Mouse (Mus musculus) adipocyte (in vitro differentiated cells): ENCODE measurements around the gene Setdb1.

Source experiments
- DNase-seq: peaks from one replicate; pipeline ENCODE4 v3.0.0-alpha.2; 2016; ENCODE audit warnings: low spot score

Setdb1 gene

DNA sequence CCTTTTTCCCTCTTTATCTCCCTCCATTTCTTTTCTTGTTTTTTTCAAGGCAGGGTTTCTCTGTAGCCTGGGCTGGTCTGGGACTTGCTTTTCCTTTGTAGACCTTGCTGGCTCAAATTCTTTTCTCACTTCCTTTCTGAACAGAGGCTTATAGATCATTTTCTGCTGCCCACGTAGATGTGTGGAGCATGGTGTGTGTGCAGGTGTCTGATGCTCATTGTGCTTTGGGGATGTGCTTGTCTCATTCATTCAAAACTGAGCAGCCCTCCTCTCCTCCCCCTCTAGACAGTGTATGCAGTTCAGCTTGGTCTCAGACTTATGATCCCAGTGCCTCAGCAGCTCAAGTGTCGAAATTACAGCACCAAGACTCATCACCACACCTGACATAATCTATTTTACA lies 37.9 kb downstream of the Setdb1 start:
- no peak for DNase-seq

- DNase-seq, result peak; percentile 74
Measured at GRCm38 (mm10) chr3:95318548-95318947, 38.5 kb downstream of the Setdb1 start.

DNA sequence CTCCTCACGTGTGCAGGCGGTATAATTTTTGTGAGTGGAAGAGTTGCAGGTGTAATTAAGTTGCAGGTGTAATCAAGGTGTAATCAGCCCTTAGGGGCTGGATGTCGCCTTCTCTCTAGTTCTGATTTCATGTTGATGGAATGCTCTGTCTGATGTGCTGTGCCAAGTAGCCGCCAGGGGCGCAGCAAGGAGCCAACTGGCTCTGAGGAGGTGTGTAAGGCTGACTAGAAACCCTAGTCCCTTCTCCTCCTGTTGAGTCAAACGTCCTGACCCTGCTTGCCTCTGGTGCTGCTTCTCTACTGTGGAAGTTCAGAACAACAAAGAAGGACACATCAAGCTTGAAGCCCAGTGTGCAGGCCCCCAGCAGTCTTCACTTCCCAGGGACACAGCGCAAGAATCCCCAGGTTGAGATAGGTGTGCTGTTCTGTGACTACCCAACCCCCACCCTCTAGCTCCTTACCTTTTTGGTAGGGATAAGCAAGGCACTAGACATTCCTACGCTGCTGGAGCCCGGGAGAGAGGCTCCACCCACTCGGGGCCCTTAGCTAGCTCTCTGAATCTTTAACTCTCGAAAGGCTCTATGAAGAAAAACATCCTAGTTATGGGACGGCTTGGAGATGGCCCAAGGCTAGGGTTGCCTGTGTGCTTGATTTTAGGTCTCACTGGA lies 39.5 kb downstream of the Setdb1 start:
- peak; percentile 69 for DNase-seq

DNA sequence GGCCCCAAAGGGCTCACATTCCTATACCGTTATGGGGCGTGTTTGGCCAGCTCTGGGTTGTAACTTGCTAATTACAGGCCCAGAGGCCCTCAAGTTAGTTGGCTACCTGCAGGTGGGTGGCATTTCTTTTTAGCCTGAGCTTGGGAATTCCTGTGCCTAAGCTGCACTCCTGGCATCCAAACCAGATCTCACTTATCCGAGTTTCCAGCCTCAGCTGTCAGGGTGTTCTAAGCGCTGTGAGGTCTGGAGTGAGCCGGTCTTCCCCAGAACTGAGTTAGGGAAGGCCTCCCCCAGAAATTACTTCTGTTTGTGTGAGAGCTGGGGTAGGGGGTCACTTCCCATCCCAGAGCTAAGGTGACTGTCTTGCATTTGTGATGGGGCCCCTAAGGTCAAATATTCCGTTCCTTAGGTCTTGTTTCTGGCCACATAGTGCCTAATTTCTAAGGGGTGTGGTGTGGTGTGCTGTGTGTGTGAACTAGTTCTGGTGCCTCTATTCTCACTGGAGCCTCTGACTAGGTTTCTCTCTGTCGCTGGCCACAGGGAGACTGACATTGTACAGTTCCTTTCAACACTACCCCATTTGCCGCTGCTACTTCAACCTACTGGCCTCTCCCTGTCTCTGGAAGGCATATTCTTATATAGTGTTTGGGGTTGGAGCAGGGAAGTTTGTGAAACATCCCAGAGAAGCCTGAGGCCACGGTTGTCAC lies 41.0 kb downstream of the Setdb1 start:
- DNase-seq, result peak; percentile 73

DNA sequence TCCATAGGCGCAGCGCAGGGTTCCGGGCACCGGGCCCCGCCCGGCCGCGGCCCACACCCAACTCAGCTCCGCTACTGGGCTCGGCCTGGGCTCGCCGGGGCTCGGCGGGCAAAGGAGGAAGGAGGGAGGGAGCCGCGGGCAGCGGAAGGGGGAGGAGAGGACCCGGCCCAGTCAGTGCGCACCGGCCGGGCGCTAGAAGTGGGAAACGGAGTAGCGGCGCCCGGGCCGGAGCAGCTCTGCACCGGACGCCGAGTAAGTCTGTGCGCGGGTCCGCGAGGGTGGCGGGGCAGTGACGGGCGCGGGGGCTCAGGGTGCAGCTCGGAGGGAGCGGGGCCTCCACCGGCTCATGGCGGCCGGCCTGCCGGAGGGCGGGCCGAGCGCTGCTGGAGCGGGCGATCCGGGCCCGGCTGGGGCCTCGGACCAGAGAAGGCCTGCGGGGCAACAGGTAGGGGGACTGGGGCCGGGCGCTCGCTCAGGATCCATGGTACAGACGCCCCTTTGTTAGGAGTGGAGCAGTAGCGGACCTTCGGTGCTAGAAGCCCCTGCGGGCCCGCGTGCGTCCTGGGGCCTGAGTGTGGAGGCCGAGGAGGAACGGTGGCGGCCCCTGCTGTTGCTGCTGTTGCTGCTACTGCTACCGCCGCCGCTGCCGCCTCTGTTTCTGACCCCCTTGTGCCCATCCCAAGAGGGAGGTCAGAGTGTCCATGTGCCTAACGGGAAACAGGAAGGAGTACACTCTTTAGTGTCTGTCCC lies 41.7 kb downstream of the Setdb1 start:
- peak; percentile 86 for DNase-seq

- peak; percentile 51 for DNase-seq
Measured at GRCm38 (mm10) chr3:95314486-95315093, 42.4 kb downstream of the Setdb1 start, which contains the start of gene Cers2. Gene Cers2 (plus strand): TSS chr3:95314791.

GRCm38 (mm10) chr3:95314075-95314474 lies 42.9 kb downstream of the Setdb1 start:
- no peak for DNase-seq

GRCm38 (mm10) chr3:95313476-95313875 lies 43.5 kb downstream of the Setdb1 start:
- no peak for DNase-seq

DNA sequence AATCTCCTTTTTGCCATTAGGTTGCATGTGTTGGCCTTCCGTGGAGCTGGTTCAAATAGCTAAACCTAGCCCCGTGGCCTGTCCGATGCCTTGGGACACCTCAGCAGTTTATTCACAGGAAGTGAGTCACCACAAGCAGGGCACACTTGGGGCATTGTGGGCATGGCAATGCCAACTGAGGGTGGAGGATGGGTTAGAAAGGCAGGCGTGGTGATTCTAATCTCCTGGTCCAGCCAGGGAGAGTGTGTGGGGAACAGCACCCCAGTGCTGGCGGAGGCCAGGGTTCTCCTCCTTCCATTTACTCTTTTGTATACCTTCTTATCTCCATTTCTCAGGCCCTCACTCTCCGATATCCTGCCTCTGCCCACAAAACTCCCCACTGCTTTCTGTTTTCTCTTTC lies 44.4 kb downstream of the Setdb1 start:
- peak; percentile 63 for DNase-seq

DNA sequence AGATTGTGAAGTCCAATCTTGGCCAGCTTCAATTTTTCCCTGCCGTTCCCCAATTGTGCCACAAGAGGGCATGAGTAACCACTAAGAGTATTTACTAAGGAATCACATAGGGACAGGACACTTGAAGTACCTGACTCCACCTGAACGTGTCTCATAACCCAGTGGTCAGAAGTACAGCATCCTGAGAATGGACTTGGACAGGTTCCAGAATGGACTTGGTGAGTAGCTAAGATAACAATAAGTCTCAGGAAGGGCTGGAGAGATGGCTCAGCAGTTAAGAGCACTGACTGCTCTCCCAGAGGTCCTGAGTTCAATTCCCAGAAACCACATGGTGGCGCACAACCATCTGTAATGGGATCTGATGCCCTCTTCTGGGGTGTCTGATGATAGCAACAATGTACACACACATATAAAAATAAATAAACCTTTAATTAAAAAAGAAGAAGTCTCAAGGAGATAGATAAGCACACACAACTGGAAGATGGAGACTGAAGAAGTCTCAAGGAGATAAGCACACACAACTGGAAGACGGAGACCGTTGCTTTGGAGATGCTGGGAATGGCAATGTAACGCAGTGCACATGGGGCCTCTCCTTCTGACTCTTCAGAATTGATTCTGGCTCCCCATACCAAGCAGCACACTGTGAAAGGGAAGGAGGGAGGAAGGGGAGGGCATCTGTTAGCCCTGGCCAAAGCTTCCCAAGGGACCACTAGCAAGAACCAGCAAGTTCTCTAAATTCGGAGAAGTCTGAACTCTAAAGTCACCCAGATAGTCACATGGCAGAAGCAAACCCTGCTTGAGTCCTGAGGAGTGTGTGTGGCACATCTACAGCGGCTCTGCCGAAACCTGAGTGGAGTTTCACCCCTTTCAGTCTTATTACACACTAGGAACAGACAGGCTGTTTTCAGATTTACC lies 45.8 kb downstream of the Setdb1 start:
- DNase-seq, result peak; percentile 82

- no peak for DNase-seq
Measured at GRCm38 (mm10) chr3:95310496-95310895, 46.5 kb downstream of the Setdb1 start.

DNA sequence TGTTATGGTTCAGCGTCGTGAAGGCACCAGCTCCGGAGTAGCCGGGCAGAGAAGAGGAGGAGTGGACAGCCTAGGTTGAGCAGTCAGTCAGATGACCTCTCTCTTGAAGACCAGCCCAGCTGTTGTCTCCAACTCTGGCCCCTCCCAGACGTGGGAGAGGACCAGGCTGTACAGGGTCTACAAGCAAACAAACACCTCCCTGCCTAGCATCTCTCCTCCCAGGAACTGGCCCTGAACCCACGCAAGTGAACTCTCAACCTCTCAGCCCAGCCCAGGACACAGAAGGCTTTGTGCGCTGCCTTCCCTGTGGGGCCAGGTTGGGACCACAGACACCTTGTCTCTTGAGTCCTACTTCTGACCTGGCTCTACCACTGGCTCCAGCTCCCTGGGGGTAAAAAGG lies 49.9 kb downstream of the Setdb1 start, which contains the start of gene Anxa9:
Gene Anxa9, minus strand, starts transcription at position 77 of the 400 bp plus-strand sequence.
- DNase-seq, result no peak

DNA sequence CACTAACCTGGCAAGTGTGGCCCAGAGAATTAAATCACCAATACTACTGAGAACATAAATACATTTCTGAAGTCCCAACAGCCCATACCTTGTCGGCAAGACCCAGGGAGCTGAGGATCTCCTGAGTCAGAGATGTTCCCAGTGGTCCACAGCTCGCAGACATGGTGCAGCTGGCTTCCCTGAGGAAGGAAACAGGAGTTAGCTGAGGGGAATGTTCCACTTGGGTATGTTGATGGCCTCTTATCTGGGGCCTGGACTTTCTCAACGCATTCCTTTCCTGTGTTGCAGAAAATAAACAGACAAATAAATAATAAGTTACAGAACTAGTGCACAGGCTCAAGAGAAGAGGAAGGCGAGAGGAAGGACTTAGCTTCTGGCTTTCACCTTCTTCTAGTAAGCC lies 50.8 kb downstream of the Setdb1 start:
- DNase-seq, result no peak

GRCm38 (mm10) chr3:95301204-95301796 lies 55.7 kb downstream of the Setdb1 start:
- DNase-seq, result no peak

DNA sequence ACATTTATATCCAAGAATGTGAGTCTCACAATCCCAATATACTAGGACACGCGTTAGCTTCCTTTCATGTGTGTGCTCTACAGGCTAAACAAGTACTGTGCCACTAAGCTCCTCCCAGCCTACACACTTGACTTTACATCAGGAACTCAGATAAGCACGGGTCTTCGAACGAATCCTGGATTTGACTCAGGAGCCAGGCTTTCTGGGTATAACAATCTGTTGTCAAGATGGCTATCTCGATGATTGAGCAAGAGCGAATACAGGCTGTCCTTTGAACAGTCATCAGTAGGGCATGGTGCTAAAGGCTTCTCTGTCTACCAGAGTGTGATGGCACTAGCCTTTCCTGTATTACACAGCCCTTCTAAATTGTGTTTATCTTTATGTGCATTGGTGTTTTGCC lies 59.0 kb downstream of the Setdb1 start:
- peak; percentile 51 for DNase-seq

DNA sequence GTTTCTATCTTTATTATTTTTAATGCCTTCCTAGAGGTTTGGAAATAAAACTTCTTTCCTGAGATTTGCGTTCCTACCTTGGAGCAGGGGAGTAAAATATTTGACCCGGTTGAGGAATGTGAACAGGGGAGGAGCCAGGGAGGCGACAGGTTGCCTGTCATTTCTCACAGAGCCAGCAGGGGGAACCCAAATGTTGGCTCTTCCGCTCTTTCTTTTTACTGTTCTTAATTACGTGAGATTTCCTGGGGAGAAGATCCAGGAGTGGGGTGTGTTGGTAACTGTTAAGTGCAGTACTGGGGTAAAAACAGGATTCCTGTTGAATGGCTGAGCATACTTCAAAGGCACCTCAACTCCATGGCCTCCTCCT lies 60.9 kb downstream of the Setdb1 start:
- peak; percentile 69 for DNase-seq

- DNase-seq, result no peak
Measured at GRCm38 (mm10) chr3:95295321-95296102, 61.5 kb downstream of the Setdb1 start.

DNA sequence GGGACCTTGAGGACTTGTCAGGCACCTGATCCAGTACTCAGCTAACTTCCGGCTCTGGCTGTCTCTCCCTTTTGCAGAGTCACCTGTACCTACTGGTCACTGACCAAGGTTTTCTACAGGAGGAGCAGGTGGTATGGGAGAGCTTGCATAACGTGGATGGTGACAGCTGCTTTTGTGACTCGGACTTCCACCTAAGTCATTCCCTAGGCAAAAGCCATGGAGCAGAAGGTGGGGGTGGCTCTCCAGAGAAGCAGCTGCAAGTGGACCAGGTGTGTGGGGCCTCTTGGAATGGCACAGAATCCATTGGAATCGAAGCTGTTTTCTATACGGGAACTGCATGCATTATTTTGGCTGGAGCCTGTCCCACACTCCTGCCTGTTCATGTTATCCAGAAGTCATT lies 62.3 kb downstream of the Setdb1 start:
- DNase-seq, result no peak

- no peak for DNase-seq
Measured at GRCm38 (mm10) chr3:95294316-95294715, 62.7 kb downstream of the Setdb1 start.

GRCm38 (mm10) chr3:95293537-95293936 lies 63.5 kb downstream of the Setdb1 start:
- DNase-seq, result peak; percentile 67
